Mouse (Mus musculus) lung, embryonic 15.5 days (tissue): ENCODE measurements around the gene Ccdc183. TPM values are rescaled to one million over a fixed set of nuclear protein-coding genes. Genes with fewer than 3 reads are reported as not detected.

Source experiments
- ATAC-seq: fragments of 200-750 bp; cut with Nextera tagmentation; 2 replicates; pipeline ENCODE4 v1.8.0; 2017; ENCODE audit warnings: moderate number of reproducible peaks, borderline replicate concordance; ENCODE audit not compliant: low FRiP score, low TSS enrichment; ENCODE audit errors: extremely low read depth
- H3K27ac ChIP-seq: fragments of 300-500 bp; sonication (generic); 2 replicates; pipeline ENCODE4 v1.5.1; 2015; ENCODE audit warnings: moderate library complexity, mild to moderate bottlenecking, inconsistent platforms
- H3K27me3 ChIP-seq: fragments of 300-500 bp; sonication (generic); 2 replicates; pipeline ENCODE4 v1.6.1; 2015; ENCODE audit warnings: inconsistent platforms
- H3K36me3 ChIP-seq: fragments of 300-500 bp; sonication (generic); 2 replicates; pipeline ENCODE4 v1.6.1; 2015; ENCODE audit warnings: inconsistent platforms
- H3K4me1 ChIP-seq: fragments of 300-500 bp; sonication (generic); 2 replicates; pipeline ENCODE4 v1.6.1; 2015; ENCODE audit warnings: inconsistent platforms
- H3K4me2 ChIP-seq: fragments of 300-500 bp; sonication (generic); 2 replicates; pipeline ENCODE4 v1.6.1; 2015; ENCODE audit warnings: inconsistent platforms, mild to moderate bottlenecking, moderate library complexity
- H3K4me3 ChIP-seq: fragments of 300-500 bp; sonication (generic); 2 replicates; pipeline ENCODE4 v1.5.1; 2015; ENCODE audit warnings: mild to moderate bottlenecking, inconsistent platforms
- H3K9ac ChIP-seq: fragments of 300-500 bp; sonication (generic); 2 replicates; pipeline ENCODE4 v1.6.1; 2015; ENCODE audit warnings: inconsistent platforms
- H3K9me3 ChIP-seq: fragments of 300-500 bp; sonication (generic); 2 replicates; pipeline ENCODE4 v1.6.1; 2016; ENCODE audit warnings: inconsistent platforms
- whole genome bisulfite sequencing: fragments of 180-500 bp; shearing (Covaris S2); methylation state at CpG from one replicate; pipeline ENCODE4 v1.1.7; 2015; 5-methylcytosine and 5-hydroxymethylcytosine counted together
- polyA plus RNA-seq: library from polyadenylated mRNA; unstranded; fragments of >200 nt; fragmentation: Nextera tagmentation; extraction: Ambion mirVana; gene quantifications from 2 replicates; pipeline ENCODE4 v1.2.1, GENCODE M21; 2015

The Ccdc183 gene
- polyA plus RNA-seq, 1 experiment from 2014 or later = 0.17 TPM

GRCm38 (mm10) chr2:25634046-25634445, 16.6 kb upstream of the Ccdc183 start:
- H3K9me3 ChIP-seq = no peaks in the 10 kb centered on the region
- no peak overlapping the region for H3K4me2 ChIP-seq
- no peak overlapping the region for H3K9ac ChIP-seq
- H3K27ac ChIP-seq = no peak overlapping the region
- no peak overlapping the region for H3K4me3 ChIP-seq
- no peaks in the 10 kb centered on the region for H3K27me3 ChIP-seq
- WGBS = 42% methylated on average over 1 of the region's 1 CpGs
- no peaks in the 10 kb centered on the region for H3K36me3 ChIP-seq
- no peaks in the 10 kb centered on the region for H3K4me1 ChIP-seq
- ATAC-seq = no peak

DNA sequence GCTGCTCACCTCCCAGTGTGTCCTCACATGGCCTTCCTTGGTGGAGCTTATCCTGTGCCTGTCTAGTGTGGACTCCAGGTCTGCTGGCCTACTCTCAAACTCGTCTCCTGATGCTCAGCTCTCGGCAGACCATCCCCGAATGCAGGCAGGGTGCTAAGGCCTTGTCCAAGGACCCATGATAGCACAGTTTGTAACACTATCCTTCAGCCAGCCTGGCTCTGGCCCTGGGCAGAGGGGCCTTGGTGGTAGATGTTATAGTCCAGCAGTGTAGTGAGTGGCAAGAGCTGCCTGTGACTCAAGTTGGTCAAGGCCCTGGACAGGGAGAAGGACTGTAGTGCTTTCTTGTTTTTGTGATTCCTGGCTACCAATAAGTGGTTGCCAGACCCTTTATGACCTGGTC, 16.1 kb upstream of the Ccdc183 start:
- H3K36me3 ChIP-seq = no peaks in the 10 kb centered on the region
- 78% methylated on average over 3 of the region's 3 CpGs for WGBS
- ATAC-seq = no peak
- H3K27ac ChIP-seq = no peak overlapping the region
- no peaks in the 10 kb centered on the region for H3K9me3 ChIP-seq
- H3K4me1 ChIP-seq = no peaks in the 10 kb centered on the region
- no peak overlapping the region for H3K4me2 ChIP-seq
- no peak overlapping the region for H3K9ac ChIP-seq
- H3K4me3 ChIP-seq = no peak overlapping the region
- no peaks in the 10 kb centered on the region for H3K27me3 ChIP-seq

- no peaks in the 10 kb centered on the region for H3K4me1 ChIP-seq
- no peak overlapping the region for H3K27ac ChIP-seq
- WGBS = 34% methylated on average over 4 of the region's 4 CpGs
- no peak for ATAC-seq
- no peak overlapping the region for H3K4me3 ChIP-seq
- H3K27me3 ChIP-seq = no peaks in the 10 kb centered on the region
- H3K9me3 ChIP-seq = no peaks in the 10 kb centered on the region
- H3K9ac ChIP-seq = no peak overlapping the region
- no peaks in the 10 kb centered on the region for H3K36me3 ChIP-seq
- no peak overlapping the region for H3K4me2 ChIP-seq
Measured at GRCm38 (mm10) chr2:25628738-25629137, 11.3 kb upstream of the Ccdc183 start.

DNA sequence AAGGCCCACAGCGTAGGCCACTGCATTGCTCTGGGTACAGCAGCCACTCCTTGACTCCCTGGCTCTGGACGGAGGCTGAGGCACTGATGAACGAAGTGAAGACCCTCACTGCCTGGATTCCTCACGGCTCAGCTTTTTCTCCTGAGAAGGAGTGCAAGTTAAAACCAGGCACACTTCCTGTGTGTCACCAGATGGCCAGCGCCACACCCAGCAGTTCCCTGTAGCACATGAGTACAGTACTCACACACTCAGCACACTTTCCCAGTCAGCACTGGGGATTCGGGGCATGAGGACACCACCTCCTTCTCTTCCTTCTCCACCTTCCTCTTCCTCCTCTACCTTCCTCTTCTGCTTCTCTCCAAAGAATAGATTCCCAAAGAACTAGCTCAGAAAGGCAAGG, 10.3 kb upstream of the Ccdc183 start, which contains the start of gene Fcna:
Fcna (minus strand) TSS at position 220 of the 400 bp plus-strand sequence.
- H3K4me2 ChIP-seq = no peak within 1 kb of the TSS
- H3K9ac ChIP-seq = no peak within 1 kb of the TSS
- H3K4me3 ChIP-seq = no peak within 1 kb of the TSS
- no peaks in the 10 kb centered on the region for H3K27me3 ChIP-seq
- H3K9me3 ChIP-seq = no peaks in the 10 kb centered on the region
- ATAC-seq = no peak
- no peak within 1 kb of the TSS for H3K27ac ChIP-seq
- H3K4me1 ChIP-seq = no peaks in the 10 kb centered on the region
- no peaks in the 10 kb centered on the region for H3K36me3 ChIP-seq
- WGBS = 68% methylated on average over 6 of the region's 6 CpGs

- Histone ChIP-seq H3K27ac (no peak overlapping the region), H3K27me3 (no peaks in the 10 kb centered on the region), H3K9ac (no peak overlapping the region), H3K36me3 (no peaks in the 10 kb centered on the region), H3K4me2 (no peak overlapping the region), H3K4me1 (peaks cover 8% of the 10 kb centered on the region), H3K9me3 (no peaks in the 10 kb centered on the region), H3K4me3 (no peak overlapping the region)
- no peak for ATAC-seq
- WGBS = 16% methylated on average over 5 of the region's 5 CpGs
Measured at GRCm38 (mm10) chr2:25625986-25626385, 8.5 kb upstream of the Ccdc183 start.

DNA sequence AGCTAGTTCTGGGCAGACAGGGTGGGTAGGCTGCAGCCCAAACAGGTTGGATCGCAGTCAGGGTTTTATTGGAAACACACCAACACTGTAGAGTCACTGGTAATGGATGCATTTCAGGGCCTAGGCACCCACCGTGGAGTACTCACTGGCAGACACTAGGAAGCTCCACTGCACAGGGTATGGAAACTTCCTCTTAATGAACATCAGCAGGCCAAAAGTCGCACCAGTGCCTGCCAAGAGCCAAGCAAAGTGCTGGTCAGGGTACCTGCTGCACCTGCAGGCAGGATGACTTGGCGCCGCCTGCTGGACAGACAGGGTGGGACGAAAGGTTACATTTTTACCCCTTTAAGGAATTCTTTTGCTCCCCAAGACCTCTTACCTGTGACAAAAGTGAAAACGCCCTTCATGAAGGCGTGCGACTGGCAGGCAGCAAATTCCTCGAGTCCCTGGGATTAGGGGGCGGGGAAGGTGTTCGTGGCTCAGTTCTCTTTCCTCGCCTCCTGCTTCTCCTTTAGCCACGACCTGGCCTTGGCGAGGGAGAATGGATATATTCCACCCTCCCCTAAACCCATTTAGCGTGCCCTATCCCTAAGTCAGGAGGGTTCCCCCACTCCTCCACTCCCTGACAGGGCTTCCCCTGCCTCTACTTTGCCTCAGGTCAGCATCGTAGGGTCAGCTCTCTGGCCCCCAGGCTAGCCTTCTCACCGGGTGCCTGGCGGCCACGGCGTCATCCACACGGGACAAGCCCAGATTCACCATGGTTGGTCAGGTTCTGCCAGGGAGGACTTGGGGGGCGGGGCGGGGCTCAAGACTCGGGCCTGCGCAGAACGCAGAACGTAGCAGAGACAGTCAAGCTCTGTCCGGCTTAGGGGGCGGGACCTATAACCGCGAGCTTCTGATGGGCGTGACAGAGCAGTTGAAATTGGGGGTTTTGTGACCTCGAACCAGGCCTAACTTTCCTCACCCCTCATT, 4.0 kb upstream of the Ccdc183 start, which contains the start of gene Tmem141:
Tmem141 (minus strand) TSS at position 777 of the 972 bp plus-strand sequence.
- H3K27me3 ChIP-seq = peaks cover 21% of the 10 kb centered on the region

GRCm38 (mm10) chr2:25620852-25621228, 3.4 kb upstream of the Ccdc183 start:
- no peak for ATAC-seq
- 81% methylated on average over 4 of the region's 4 CpGs for WGBS
- peaks cover 28% of the 10 kb centered on the region for H3K27me3 ChIP-seq
- no peaks in the 10 kb centered on the region for H3K36me3 ChIP-seq
- no peaks in the 10 kb centered on the region for H3K9me3 ChIP-seq
- peaks cover 14% of the 10 kb centered on the region for H3K4me1 ChIP-seq
- H3K27ac ChIP-seq = 0 out of 2 replicates have a peak overlapping the region, but pooled peaks have one; percentile 41
- peak overlapping the region; percentile 53; the same call in 1 of the 2 replicates for H3K4me3 ChIP-seq
- H3K4me2 ChIP-seq = peak overlapping the region; percentile 93; the same call in 1 of the 2 replicates
- H3K9ac ChIP-seq = no peak overlapping the region

More for the DNA sequence above, 4.0 kb upstream of the Ccdc183 start, which contains the start of gene Tmem141:
- peak within 1 kb of the TSS; percentile 93 for H3K4me2 ChIP-seq
- 4% methylated on average over 34 of the region's 34 CpGs for whole genome bisulfite sequencing
- H3K4me3 ChIP-seq = peak within 1 kb of the TSS; percentile 53
- H3K9me3 ChIP-seq = no peaks in the 10 kb centered on the region
- H3K36me3 ChIP-seq = no peaks in the 10 kb centered on the region
- peaks cover 8% of the 10 kb centered on the region for H3K4me1 ChIP-seq
- peak within 1 kb of the TSS; percentile 67 for H3K27ac ChIP-seq
- peak within 1 kb of the TSS; percentile 52 for H3K9ac ChIP-seq
- ATAC-seq = peak; percentile 89

- no peaks in the 10 kb centered on the region for H3K36me3 ChIP-seq
- H3K27me3 ChIP-seq = peaks cover 32% of the 10 kb centered on the region
- H3K4me3 ChIP-seq = no peak overlapping the region
- no peak overlapping the region for H3K4me2 ChIP-seq
- no peak for ATAC-seq
- H3K9me3 ChIP-seq = no peaks in the 10 kb centered on the region
- 73% methylated on average over 6 of the region's 6 CpGs for WGBS
- H3K27ac ChIP-seq = no peak overlapping the region
- no peak overlapping the region for H3K9ac ChIP-seq
- H3K4me1 ChIP-seq = peaks cover 14% of the 10 kb centered on the region
Measured at GRCm38 (mm10) chr2:25620386-25620785, 2.9 kb upstream of the Ccdc183 start.

GRCm38 (mm10) chr2:25616398-25616797, 1.1 kb downstream of the Ccdc183 start:
- peaks cover 11% of the 10 kb centered on the region for H3K4me1 ChIP-seq
- WGBS = 15% methylated on average over 22 of the region's 22 CpGs
- H3K4me3 ChIP-seq = no peak overlapping the region; the same call in 1 of the 2 replicates
- H3K9me3 ChIP-seq = no peaks in the 10 kb centered on the region
- no peak overlapping the region for H3K9ac ChIP-seq
- H3K27ac ChIP-seq = no peak overlapping the region
- peak overlapping the region; percentile 17; the same call in 1 of the 2 replicates for H3K4me2 ChIP-seq
- H3K27me3 ChIP-seq = peaks cover 54% of the 10 kb centered on the region
- ATAC-seq = no peak
- no peaks in the 10 kb centered on the region for H3K36me3 ChIP-seq

DNA sequence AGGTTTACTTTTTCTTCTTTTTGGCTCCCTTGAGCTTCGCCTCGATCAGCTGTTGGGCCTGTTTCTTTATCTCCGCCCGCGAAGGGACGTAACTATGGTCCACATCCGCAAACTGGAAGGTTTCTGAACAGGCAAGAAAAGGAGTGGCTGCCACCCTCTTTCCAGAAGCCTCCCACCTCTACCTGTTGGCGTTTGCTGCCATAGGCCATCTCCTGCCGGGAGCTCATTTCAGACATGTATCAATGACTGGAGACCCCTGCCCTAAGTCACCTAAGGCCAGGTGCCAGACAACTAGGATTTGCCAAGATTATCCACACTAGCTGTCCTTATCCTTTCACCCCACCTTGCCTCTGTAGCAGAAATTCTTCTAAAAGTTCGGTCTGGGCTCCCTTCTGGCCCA, 8.8 kb downstream of the Ccdc183 start:
- no peak for ATAC-seq
- Histone ChIP-seq H3K9ac (peak overlapping the region; percentile 99), H3K27me3 (0 out of 2 replicates have a peak, but pooled peaks cover 5% of the 10 kb centered on the region), H3K4me3 (peak overlapping the region; percentile 97), H3K27ac (peak overlapping the region; percentile 93; the same call in 1 of the 2 replicates), H3K36me3 (no peaks in the 10 kb centered on the region), H3K9me3 (no peaks in the 10 kb centered on the region), H3K4me2 (peak overlapping the region; percentile 64), H3K4me1 (peaks cover 20% of the 10 kb centered on the region)
- WGBS = 46% methylated on average over 10 of the region's 10 CpGs

DNA sequence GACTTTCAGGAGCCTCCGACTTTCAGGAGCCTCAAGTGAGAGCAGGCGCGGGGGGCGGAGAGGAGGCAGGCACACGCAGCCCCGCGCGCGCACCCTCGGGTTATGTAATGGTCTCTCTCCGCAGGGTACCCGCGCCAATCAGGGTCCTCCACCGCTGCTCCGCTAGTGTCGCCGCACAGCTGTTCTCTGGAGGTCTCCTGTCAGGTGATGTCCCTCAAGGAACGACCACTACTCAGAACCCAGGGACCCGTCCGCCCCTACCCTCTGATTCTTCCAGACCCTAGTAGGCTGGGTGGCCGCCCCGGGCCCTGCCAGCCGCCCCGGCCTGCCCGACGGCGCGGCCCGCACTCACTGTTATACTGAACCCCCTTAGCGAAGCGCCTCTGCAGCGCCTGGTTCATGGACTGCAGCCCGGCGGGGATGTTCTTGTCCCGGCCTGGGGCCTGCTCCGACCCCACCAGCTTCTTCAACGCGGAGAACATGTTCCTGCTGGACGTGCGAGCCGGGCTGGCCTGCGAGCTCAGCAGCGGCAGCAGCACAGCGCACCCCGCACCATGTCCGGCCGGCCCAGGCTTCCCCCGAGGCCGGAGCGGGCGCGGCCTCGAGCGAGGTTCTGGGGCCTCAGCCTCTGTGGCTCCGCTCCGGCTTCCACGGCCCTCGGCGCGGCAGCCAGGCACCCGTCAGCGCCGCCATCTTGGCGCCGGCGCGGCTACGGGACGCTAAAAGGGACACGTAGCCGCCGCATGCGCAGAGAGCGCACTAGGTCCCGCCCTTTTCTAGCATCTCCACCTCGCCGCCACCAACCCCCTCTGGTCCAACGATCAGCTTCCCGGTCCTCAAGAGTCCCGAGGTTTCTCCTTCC, 9.5 kb downstream of the Ccdc183 start, which contains the start of gene Rabl6:
Rabl6 (minus strand) TSS at position 761 of the 862 bp plus-strand sequence.
- Histone ChIP-seq H3K9ac (peak within 1 kb of the TSS; percentile 99), H3K27me3 (0 out of 2 replicates have a peak, but pooled peaks cover under 1% of the 10 kb centered on the region), H3K36me3 (0 out of 2 replicates have a peak, but pooled peaks cover 3% of the 10 kb centered on the region), H3K4me2 (peak within 1 kb of the TSS; percentile 64), H3K27ac (peak within 1 kb of the TSS; percentile 93), H3K9me3 (no peaks in the 10 kb centered on the region), H3K4me1 (peaks cover 20% of the 10 kb centered on the region), H3K4me3 (peak within 1 kb of the TSS; percentile 97)
- ATAC-seq = peak; percentile 92
- WGBS = under 1% methylated on average over 77 of the region's 80 CpGs
